Mouse (Mus musculus) heart, adult 9 months (tissue): Measurements from ENCODE around the gene Arih2.
A peak's percentile ranks its signal among the peaks of the same experiment; 100 is the strongest.

Experiments
- DNase-seq, 2 experiments: peaks; one replicate each; pipeline ENCODE4 v3.0.0; 2022; ENCODE audit warnings: low spot score in 2 of 2

The Arih2 gene

GRCm38 (mm10) chr9:108587571-108588180 is 61.5 kb downstream of the Arih2 start:
- peak; percentile 79 to 86 for DNase-seq

- no peak for DNase-seq
These were observed 69.9 kb downstream of the Arih2 start for GRCm38 (mm10) chr9:108579344-108579690.

GRCm38 (mm10) chr9:108578545-108579343 is 70.4 kb downstream of the Arih2 start, which contains the start of gene Wdr6:
Wdr6 (minus strand) TSS chr9:108578739.
- peak; percentile 91 to 93 for DNase-seq

GRCm38 (mm10) chr9:108577934-108578544 is 71.1 kb downstream of the Arih2 start:
- peak; percentile 30 to 51 for DNase-seq

GRCm38 (mm10) chr9:108577025-108577424 is 72.2 kb downstream of the Arih2 start:
- DNase-seq, result no peak

GRCm38 (mm10) chr9:108575321-108576297 is 73.6 kb downstream of the Arih2 start:
- DNase-seq, result no peak

GRCm38 (mm10) chr9:108574921-108575320 is 74.3 kb downstream of the Arih2 start:
- DNase-seq, result no peak

- DNase-seq, result no peak
These were observed 75.2 kb downstream of the Arih2 start for GRCm38 (mm10) chr9:108573774-108574690.

GRCm38 (mm10) chr9:108572321-108572720 is 76.9 kb downstream of the Arih2 start:
- DNase-seq, result no peak

- no peak for DNase-seq
These were observed 77.7 kb downstream of the Arih2 start for GRCm38 (mm10) chr9:108571401-108571973.

GRCm38 (mm10) chr9:108570207-108570896 is 78.8 kb downstream of the Arih2 start:
- DNase-seq, result peak in 1 of 2 experiments; percentile 67

GRCm38 (mm10) chr9:108569381-108570206 is 79.6 kb downstream of the Arih2 start, which contains the start of gene Dalrd3:
Dalrd3 (plus strand) TSS chr9:108569886.
- DNase-seq, result peak; percentile 89 to 91

GRCm38 (mm10) chr9:108568511-108568921 is 80.7 kb downstream of the Arih2 start:
- no peak for DNase-seq

GRCm38 (mm10) chr9:108567931-108568419 is 81.2 kb downstream of the Arih2 start:
- DNase-seq, result peak in 1 of 2 experiments; percentile 66

GRCm38 (mm10) chr9:108566815-108567776 is 82.1 kb downstream of the Arih2 start, which contains the start of gene Ndufaf3:
Ndufaf3 (minus strand) TSS chr9:108567434.
- peak; percentile 95 to 96 for DNase-seq

GRCm38 (mm10) chr9:108565881-108566814 is 83.0 kb downstream of the Arih2 start:
- no peak for DNase-seq
